Mouse (Mus musculus) left cerebral cortex, adult 8-10 months (tissue): ENCODE measurements around the gene Traf2. TPM values are rescaled to one million over a fixed set of nuclear protein-coding genes. Genes with fewer than 3 reads are reported as not detected.

ENCODE experiments used
- DNase-seq, 2 experiments: peaks; one replicate each; pipeline ENCODE4 v3.0.0; 2022; ENCODE audit warnings: low spot score in 2 of 2
- total RNA-seq, 4 experiments: library from RNA; stranded (reverse); gene quantifications; 2 replicates each; pipeline ENCODE4 v1.2.4; 2022

Traf2 gene
- total RNA-seq: 10 to 100 TPM; 10.3 to 11.9 (median 10.4) TPM

DNA sequence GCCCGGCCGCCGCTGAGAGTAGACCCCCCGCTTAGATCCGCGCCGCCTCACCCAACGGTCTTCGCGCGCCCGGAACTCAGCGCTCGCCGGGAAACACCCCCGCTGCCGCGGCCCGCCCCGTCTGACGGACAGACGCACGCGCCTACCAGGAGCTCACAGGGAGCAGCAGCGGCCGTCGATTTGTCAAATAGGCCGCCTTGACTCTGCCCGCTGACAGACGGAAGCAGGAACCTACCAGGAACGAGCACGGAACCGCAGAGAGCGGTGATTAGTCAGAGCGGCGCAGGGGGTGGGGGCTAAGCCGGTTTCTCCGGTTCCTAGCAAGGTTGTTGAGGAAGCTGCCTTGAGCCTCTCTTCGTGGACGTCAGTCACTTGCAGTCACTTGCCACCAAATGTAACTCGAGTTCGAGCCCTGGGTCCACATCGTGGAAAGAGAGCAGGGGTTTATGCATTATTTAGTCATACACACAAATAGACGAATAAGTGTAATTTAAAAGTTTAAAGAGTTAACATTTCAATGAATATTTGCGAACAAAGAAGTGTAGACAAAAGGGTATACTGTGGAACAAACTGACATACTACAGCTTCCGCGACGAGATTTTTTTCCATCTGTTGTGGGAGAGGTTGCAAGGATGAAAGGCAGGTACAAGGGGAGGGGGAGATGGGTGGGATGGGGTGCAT lies at the start of gene Traf2:
Gene Traf2, minus strand, starts transcription at position 130 of the 681 bp plus-strand sequence.
- peak; percentile 97 to 98 for DNase-seq

DNA sequence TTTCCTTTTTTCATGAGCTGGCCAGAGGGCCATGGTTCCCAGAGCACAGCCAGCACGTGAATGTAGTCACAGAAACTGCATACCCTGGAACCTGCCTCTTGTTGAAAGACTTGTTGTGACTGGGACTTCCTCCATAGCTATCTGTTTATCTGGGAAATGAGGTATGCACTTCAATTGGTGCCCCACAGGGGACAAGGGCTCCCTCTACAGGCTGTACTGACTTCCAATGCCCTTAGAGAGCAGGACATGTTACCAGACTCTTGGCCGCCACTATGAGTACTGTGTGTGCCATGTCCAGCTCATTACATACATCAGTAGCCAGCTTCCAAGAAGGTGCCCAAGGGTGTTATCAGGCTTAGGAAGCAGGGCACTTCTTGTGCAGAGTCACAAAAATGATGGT lies 45.1 kb upstream of the Traf2 start:
- DNase-seq: no peak

GRCm38 (mm10) chr2:25588227-25588907 lies 41.6 kb upstream of the Traf2 start:
- DNase-seq: no peak

DNA sequence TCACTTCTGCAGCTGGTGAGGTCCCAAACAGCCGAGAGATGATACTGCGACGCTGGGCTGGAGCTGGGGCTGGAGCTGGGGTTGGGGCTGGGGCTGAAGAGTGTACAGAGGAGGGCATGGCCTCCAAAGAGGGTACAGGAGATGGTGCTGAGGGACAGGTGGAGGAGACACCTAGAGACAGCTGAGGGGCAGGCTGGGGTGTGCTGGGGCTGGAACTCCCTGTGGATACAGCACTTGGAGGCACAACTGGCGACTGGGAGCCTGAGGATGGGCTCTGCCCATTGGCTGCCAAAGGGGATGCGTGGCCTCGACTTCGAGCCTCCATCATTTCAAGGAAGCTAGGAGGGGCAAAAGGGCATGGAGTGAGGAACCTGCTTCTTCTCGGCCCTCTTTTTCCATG lies 40.5 kb upstream of the Traf2 start:
- DNase-seq: no peak

DNA sequence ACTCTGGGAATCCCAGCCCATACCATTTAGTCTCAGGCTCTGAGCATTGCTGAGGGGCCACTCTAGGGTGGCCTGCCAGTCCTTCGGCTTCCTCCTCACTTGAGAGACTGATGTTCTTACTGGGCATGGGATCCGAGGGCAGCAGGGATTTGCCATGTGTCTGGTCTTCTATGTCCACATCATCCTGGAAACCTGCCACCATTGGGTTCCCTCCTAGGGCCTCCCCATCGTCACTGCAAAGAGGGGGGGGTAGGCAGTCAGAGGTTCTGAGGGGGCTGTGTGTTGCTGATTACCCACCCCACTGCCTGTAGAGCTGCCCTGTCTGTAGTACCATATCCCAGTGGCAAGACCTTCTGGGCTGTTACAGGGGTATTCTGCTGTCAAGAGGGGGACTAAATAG lies 38.9 kb upstream of the Traf2 start:
- no peak for DNase-seq

- peak in 1 of 2 experiments; percentile 48 for DNase-seq
These were observed 38.1 kb upstream of the Traf2 start for GRCm38 (mm10) chr2:25584856-25585255.

DNA sequence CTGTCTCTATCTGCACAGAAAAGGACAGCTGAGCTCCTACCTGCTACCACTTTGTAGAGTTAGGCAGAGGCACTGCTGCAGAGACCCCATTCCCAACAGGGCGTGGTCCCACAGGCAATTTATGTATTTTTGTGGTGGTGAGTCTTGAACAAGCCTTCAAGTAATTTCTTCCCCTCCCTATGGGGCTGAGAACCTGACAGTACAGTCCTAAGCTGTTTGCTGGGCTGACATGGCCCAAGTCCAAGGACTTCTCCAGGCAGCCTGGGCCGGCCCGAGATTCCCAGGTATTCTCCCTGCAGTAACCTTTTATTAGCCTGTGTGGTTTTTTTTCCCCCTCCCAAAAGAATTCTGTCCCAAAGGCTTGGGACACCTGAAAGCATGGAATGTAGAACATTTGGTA lies 37.4 kb upstream of the Traf2 start:
- no peak for DNase-seq

DNA sequence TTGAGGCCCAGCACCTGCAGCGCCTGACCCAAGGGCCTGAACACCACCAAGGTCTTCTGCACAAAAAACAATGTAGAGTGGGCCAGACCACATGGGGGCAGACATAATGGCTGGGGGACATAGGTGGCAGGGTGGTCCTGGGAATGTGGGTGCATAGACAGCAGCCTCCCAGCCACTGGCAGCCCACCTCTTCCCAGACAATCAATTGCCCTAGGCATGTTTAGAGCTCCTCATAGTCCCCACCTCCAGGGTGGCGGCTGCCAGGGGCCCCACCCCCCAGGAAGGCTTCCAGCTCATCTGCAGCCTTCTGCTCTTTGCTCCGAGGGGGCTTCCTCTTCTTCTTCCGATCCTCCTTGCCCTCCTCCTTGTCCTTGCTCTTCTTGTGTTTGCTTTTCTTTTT lies 36.8 kb upstream of the Traf2 start:
- no peak for DNase-seq

GRCm38 (mm10) chr2:25583120-25583481 lies 36.4 kb upstream of the Traf2 start:
- DNase-seq: peak in 1 of 2 experiments; percentile 35

- DNase-seq: peak; percentile 71 to 87
These were observed 35.9 kb upstream of the Traf2 start for GRCm38 (mm10) chr2:25582466-25583119.

DNA sequence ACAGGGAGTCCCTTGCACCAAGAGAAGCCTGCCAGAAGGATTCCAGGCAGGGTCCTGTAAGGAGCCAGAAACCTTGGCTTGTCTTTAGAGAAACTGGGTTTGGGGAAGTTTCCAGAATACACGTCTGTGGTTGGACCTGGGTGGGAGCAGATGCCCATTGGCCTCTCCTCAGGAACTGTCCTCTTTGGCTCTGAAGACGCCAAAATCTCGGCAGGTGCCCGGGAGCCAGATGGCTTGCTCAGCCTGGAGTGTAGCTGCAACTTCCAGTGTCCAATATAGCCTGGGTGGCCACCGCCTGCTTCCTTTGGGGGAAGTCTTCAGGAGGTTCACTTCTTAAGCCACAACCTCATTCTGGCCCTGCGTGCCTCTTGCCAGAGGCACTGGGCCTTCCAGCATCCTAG lies 35.2 kb upstream of the Traf2 start:
- peak in 1 of 2 experiments; percentile 53 for DNase-seq

GRCm38 (mm10) chr2:25581294-25581864 lies 34.6 kb upstream of the Traf2 start, which contains the start of gene Ajm1:
Gene Ajm1, minus strand, starts transcription at chr2:25581757.
- DNase-seq: peak; percentile 72 to 74

DNA sequence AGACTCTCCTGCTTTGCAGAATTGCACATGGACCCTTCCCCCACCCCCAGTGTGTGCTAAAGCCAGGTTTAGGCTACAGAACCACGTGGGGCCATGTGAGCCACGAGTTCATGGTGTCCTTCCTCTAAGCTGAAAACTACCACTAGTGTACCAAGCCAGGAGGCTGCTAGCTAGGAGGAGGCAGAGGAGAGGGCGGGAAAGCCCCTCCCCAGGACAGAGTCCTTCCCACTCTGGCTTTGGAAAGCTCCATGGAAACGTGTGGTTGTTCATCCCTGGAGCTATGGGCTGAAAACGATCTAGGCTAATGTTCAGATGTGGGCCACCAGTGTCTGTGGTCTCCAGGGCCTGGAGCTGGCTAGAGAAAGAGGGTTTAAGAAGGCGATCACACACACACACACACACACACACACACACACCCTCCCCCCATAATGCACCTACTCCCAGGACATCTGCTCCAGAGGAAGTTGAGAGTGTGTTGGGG lies 33.9 kb upstream of the Traf2 start:
- peak; percentile 36 to 58 for DNase-seq

DNA sequence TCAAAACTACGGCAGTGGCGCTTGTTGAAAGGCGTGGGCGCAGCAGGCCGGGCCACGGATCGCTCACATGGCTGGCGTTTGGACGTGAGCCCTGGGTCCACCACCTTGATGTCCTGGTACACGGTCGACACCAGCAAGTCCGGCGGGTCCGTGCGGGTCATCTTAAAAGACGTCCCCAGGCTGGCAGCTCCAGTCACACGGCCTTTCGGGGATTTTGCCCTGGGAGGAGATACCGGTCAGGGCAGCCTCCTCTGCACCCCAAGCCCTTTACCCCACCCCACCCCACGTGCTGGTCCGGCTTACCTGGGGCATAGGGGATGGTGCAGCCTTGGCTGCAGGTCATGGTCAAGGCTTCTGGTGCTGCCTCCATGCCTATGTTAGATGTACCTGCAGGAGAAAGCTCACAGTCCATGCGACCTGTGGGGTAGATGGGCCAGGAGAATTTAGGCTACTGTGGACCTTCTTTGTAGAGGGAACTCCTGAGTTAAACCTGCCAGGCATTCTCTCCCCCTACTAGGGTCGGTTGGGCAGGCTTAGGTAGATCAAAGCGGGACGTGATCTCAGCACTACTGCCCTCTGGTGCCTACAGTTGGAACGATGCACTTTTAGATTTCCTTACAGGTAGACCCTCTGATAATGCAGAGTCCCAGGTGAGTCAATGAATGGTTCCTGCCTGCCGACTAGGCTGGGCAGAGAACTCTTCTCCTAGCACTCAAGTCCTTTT lies 33.2 kb upstream of the Traf2 start:
- DNase-seq: peak; percentile 32 to 55

- no peak for DNase-seq
These were observed 32.3 kb upstream of the Traf2 start for GRCm38 (mm10) chr2:25578796-25579736.

DNA sequence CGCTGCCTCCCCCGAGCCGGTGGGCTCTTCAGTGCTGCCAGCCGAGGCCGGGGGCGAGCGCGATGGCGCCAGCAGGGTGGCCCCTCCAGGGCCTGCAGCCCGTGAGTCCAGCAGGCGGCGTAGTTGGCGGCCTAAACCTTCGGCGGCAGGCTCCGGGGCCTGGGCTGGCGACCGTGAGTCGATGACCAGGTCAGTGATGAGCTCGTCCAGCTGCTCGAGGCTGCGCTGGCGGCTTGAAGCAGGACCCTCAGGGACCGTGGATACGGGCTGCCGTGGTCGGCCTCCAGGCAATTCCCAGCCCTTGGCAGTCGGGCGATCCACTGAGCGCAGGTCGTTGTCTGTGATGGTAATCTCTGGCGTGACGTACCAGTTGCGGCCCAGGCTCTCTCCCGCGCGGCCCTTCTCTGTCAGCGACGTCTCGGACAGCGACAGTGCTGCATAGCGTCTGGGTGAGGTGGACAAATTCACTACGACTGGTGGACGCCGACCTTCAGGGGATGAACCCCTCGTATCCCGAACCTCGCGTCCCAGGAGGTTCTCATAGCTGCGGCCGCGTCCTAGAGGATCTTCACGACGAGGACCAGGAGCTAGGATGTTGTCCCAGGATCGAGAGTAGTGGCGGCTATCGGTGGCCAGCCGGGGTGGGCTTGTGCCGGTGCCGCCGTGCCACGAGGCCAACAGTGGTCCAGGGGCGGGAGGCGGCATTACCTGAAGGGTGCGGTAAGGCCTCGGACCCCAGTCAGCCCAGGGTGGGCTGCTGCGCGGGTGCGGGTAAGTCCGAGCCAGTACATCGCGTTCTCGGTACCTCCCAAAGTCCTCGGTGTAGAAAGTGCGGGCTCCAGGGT lies 31.4 kb upstream of the Traf2 start:
- DNase-seq: no peak

DNA sequence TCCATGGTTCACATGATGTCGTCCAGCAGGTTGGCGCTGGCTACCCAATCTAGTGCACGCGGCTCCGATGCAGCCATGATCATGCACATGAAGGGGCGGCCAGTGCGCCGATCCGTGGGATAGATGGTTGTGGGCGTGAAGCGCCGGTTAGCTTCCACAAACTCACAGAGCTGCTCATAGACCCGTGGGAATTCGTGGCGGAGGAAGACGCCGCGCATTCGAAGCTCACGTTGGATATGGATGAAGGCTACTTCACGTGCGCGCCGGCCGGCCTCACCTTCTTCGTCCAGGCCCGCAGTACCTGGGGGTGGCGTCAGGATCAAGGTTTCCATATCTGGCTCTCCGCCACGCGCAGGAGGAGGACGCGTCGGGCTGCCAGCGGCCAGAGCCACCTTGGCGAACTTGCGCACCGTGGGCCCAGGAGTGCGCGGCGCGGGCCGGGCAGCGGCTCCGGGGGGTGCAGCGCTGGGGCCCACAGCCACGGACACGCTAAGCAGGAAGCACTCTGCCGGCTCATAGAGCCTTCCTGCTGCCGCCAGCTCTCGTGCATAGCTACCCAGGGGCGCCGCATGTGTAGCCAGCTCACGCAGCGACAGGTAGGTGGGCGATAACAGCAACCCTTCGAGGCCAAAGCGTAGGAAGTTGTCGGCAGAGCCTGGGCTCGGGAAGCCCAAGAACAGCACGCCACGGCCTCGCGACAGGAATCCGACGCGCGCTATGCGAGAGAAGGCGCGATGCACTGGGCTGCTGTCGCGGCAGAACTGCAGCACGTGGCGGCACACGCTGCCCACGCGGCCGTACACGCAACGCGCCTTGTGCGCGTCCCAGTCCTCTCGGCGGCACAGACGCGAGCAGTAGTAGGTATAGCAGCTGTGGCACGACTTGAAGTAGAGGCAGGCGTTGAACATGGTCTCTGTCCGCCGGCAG lies 30.5 kb upstream of the Traf2 start:
- peak; percentile 36 to 66 for DNase-seq
